Mouse (Mus musculus): Measurements from ENCODE around the gene Faf1. TPM values are rescaled to one million over a fixed set of nuclear protein-coding genes. Genes with fewer than 3 reads are reported as not detected.

Faf1 gene
- polyA plus RNA-seq, 1 experiment from 2014 or later, result 15.7 TPM

GRCm38 (mm10) chr4:109829800-109830199 is 153.4 kb downstream of the Faf1 start:
- no peak for ATAC-seq
- 92% methylated on average over 3 of the region's 3 CpGs for WGBS
- no peak overlapping the region for H3K4me3 ChIP-seq (ENCODE audit: low read depth, low read length)
- H3K4me2 ChIP-seq (replicated peaks; ENCODE audit: low read depth), result no peak overlapping the region
- TF ChIP-seq CTCF (IDR thresholded peaks at IDR 0.05; ENCODE audit: low read depth), result no peak
- H3K9me3 ChIP-seq (ENCODE audit: control insufficient read depth), result no peaks in the 10 kb centered on the region
- no peaks in the 10 kb centered on the region for H3K4me1 ChIP-seq (replicated peaks; ENCODE audit: control insufficient read depth, insufficient read depth, low read length)
- peaks cover 5% of the 10 kb centered on the region; the same call in 1 of the 2 replicates for H3K36me3 ChIP-seq (ENCODE audit: control insufficient read depth, insufficient read depth)
- H3K27ac ChIP-seq (ENCODE audit: low read depth, low read length), result no peak overlapping the region
- no peaks in the 10 kb centered on the region for H3K27me3 ChIP-seq (replicated peaks; ENCODE audit: control insufficient read depth, insufficient read depth, low read length)
- H3K9ac ChIP-seq (ENCODE audit: low read depth, low read length), result no peak overlapping the region

- Histone ChIP-seq H3K4me3 (ENCODE audit: low read depth, low read length) (no peak overlapping the region), H3K4me2 (replicated peaks; ENCODE audit: low read depth) (no peak overlapping the region), H3K36me3 (ENCODE audit: control insufficient read depth, insufficient read depth) (no peaks in the 10 kb centered on the region), H3K4me1 (replicated peaks; ENCODE audit: control insufficient read depth, insufficient read depth, low read length) (no peaks in the 10 kb centered on the region), H3K27me3 (replicated peaks; ENCODE audit: control insufficient read depth, insufficient read depth, low read length) (no peaks in the 10 kb centered on the region), H3K9ac (ENCODE audit: low read depth, low read length) (no peak overlapping the region), H3K9me3 (ENCODE audit: control insufficient read depth) (no peaks in the 10 kb centered on the region), H3K27ac (ENCODE audit: low read depth, low read length) (no peak overlapping the region)
- WGBS, result 83% methylated on average over 3 of the region's 3 CpGs
- TF ChIP-seq CTCF (IDR thresholded peaks at IDR 0.05; ENCODE audit: low read depth), result no peak
- no peak for ATAC-seq
These were observed 181.5 kb downstream of the Faf1 start for GRCm38 (mm10) chr4:109857851-109858250.

- Histone ChIP-seq H3K4me1 (replicated peaks; ENCODE audit: control insufficient read depth, insufficient read depth, low read length) (no peaks in the 10 kb centered on the region), H3K4me3 (ENCODE audit: low read depth, low read length) (no peak overlapping the region), H3K27ac (ENCODE audit: low read depth, low read length) (no peak overlapping the region), H3K4me2 (replicated peaks; ENCODE audit: low read depth) (no peak overlapping the region), H3K9ac (ENCODE audit: low read depth, low read length) (no peak overlapping the region), H3K27me3 (replicated peaks; ENCODE audit: control insufficient read depth, insufficient read depth, low read length) (no peaks in the 10 kb centered on the region), H3K9me3 (ENCODE audit: control insufficient read depth) (no peaks in the 10 kb centered on the region), H3K36me3 (ENCODE audit: control insufficient read depth, insufficient read depth) (no peaks in the 10 kb centered on the region)
- no peak for ATAC-seq
- whole genome bisulfite sequencing, result 53% methylated on average over 8 of the region's 8 CpGs
- TF ChIP-seq CTCF (IDR thresholded peaks at IDR 0.05; ENCODE audit: low read depth), result no peak
These were observed 182.4 kb downstream of the Faf1 start for GRCm38 (mm10) chr4:109858571-109859392.

GRCm38 (mm10) chr4:109859401-109859800 is 183.0 kb downstream of the Faf1 start:
- no peak overlapping the region for H3K27ac ChIP-seq (ENCODE audit: low read depth, low read length)
- no peak overlapping the region for H3K9ac ChIP-seq (ENCODE audit: low read depth, low read length)
- H3K4me2 ChIP-seq (replicated peaks; ENCODE audit: low read depth), result no peak overlapping the region
- ATAC-seq, result no peak
- H3K9me3 ChIP-seq (ENCODE audit: control insufficient read depth), result no peaks in the 10 kb centered on the region
- no peaks in the 10 kb centered on the region for H3K27me3 ChIP-seq (replicated peaks; ENCODE audit: control insufficient read depth, insufficient read depth, low read length)
- TF ChIP-seq CTCF (IDR thresholded peaks at IDR 0.05; ENCODE audit: low read depth), result no peak
- no peaks in the 10 kb centered on the region for H3K4me1 ChIP-seq (replicated peaks; ENCODE audit: control insufficient read depth, insufficient read depth, low read length)
- WGBS, result 76% methylated on average over 7 of the region's 7 CpGs
- H3K4me3 ChIP-seq (ENCODE audit: low read depth, low read length), result no peak overlapping the region
- H3K36me3 ChIP-seq (ENCODE audit: control insufficient read depth, insufficient read depth), result no peaks in the 10 kb centered on the region

- 65% methylated on average over 2 of the region's 2 CpGs for WGBS
- Histone ChIP-seq H3K9me3 (ENCODE audit: control insufficient read depth) (no peaks in the 10 kb centered on the region), H3K27ac (ENCODE audit: low read depth, low read length) (no peak overlapping the region), H3K36me3 (ENCODE audit: control insufficient read depth, insufficient read depth) (no peaks in the 10 kb centered on the region), H3K9ac (ENCODE audit: low read depth, low read length) (no peak overlapping the region), H3K4me1 (replicated peaks; ENCODE audit: control insufficient read depth, insufficient read depth, low read length) (no peaks in the 10 kb centered on the region), H3K4me2 (replicated peaks; ENCODE audit: low read depth) (no peak overlapping the region), H3K4me3 (ENCODE audit: low read depth, low read length) (no peak overlapping the region), H3K27me3 (replicated peaks; ENCODE audit: control insufficient read depth, insufficient read depth, low read length) (no peaks in the 10 kb centered on the region)
- no peak for ATAC-seq
- TF ChIP-seq CTCF (IDR thresholded peaks at IDR 0.05; ENCODE audit: low read depth), result no peak
These were observed 183.9 kb downstream of the Faf1 start for GRCm38 (mm10) chr4:109860256-109860655.

- H3K9me3 ChIP-seq (ENCODE audit: control insufficient read depth), result no peaks in the 10 kb centered on the region
- WGBS, result 90% methylated on average over 4 of the region's 4 CpGs
- TF ChIP-seq CTCF (IDR thresholded peaks at IDR 0.05; ENCODE audit: low read depth), result no peak
- H3K9ac ChIP-seq (ENCODE audit: low read depth, low read length), result no peak overlapping the region
- H3K4me2 ChIP-seq (replicated peaks; ENCODE audit: low read depth), result no peak overlapping the region
- no peak overlapping the region for H3K27ac ChIP-seq (ENCODE audit: low read depth, low read length)
- H3K4me1 ChIP-seq (replicated peaks; ENCODE audit: control insufficient read depth, insufficient read depth, low read length), result no peaks in the 10 kb centered on the region
- H3K36me3 ChIP-seq (ENCODE audit: control insufficient read depth, insufficient read depth), result no peaks in the 10 kb centered on the region
- no peak overlapping the region for H3K4me3 ChIP-seq (ENCODE audit: low read depth, low read length)
- no peak for ATAC-seq
- no peaks in the 10 kb centered on the region for H3K27me3 ChIP-seq (replicated peaks; ENCODE audit: control insufficient read depth, insufficient read depth, low read length)
These were observed 185.9 kb downstream of the Faf1 start for GRCm38 (mm10) chr4:109862271-109862670.

All from intestine, postnatal 0 days (tissue).